Mouse (Mus musculus) forebrain, embryonic 11.5 days (tissue): ENCODE measurements around the gene Ncapg2. TPM values are rescaled to one million over a fixed set of nuclear protein-coding genes. Genes with fewer than 3 reads are reported as not detected.

Experiments
- ATAC-seq: fragments of 200-750 bp; cut with Nextera tagmentation; replicated peaks from 2 replicates; pipeline ENCODE4 v1.8.0; 2017; ENCODE audit warnings: moderate TSS enrichment; ENCODE audit not compliant: low FRiP score
- DNase-seq: peaks from one replicate; pipeline ENCODE4 v3.0.0-alpha.2; 2017; ENCODE audit warnings: low spot score
- H3K27ac ChIP-seq: fragments of 300-500 bp; sonication (generic); 2 replicates; pipeline ENCODE4 v1.5.1; 2014; ENCODE audit warnings: low read depth, low read length
- H3K27me3 ChIP-seq: fragments of 300-500 bp; sonication (generic); 2 replicates; pipeline ENCODE4 v1.6.1; 2014; ENCODE audit warnings: mild to moderate bottlenecking, low read length, mixed read lengths; ENCODE audit not compliant: control insufficient read depth, insufficient read depth
- H3K36me3 ChIP-seq: fragments of 300-500 bp; sonication (generic); 2 replicates; pipeline ENCODE4 v1.6.1; 2014; ENCODE audit warnings: mild to moderate bottlenecking, low read length, moderate library complexity, mixed read lengths; ENCODE audit not compliant: control insufficient read depth, insufficient read depth
- H3K4me1 ChIP-seq: fragments of 300-500 bp; sonication (generic); replicated peaks from 2 replicates; pipeline ENCODE4 v1.6.1; 2014; ENCODE audit warnings: low read length, mixed read lengths; ENCODE audit not compliant: control insufficient read depth, insufficient read depth
- H3K4me2 ChIP-seq: fragments of 300-500 bp; sonication (generic); 2 replicates; pipeline ENCODE4 v1.6.1; 2014; ENCODE audit warnings: low read depth, mild to moderate bottlenecking, low read length, moderate library complexity, mixed read lengths; ENCODE audit not compliant: severe bottlenecking
- H3K4me3 ChIP-seq: fragments of 300-500 bp; sonication (generic); 2 replicates; pipeline ENCODE4 v1.5.1; 2014; ENCODE audit warnings: low read depth, low read length
- H3K9ac ChIP-seq: fragments of 300-500 bp; sonication (generic); 2 replicates; pipeline ENCODE4 v1.6.1; 2014; ENCODE audit warnings: low read length
- H3K9me3 ChIP-seq: fragments of 300-500 bp; sonication (generic); 2 replicates; pipeline ENCODE4 v1.6.1; 2016; ENCODE audit warnings: low read length, mixed read lengths; ENCODE audit not compliant: control insufficient read depth
- WGBS: fragments of 180-500 bp; shearing (Covaris S2); extraction: QIAGEN DNeasy Blood & Tissue Kit; methylation state at CpG from one replicate; pipeline ENCODE4 v1.1.7; 2014; 5-methylcytosine and 5-hydroxymethylcytosine counted together
- polyA plus RNA-seq: library from polyadenylated mRNA; unstranded; fragments of >200 nt; fragmentation: Nextera tagmentation; extraction: Ambion mirVana; gene quantifications from 2 replicates; pipeline ENCODE4 v1.2.1, GENCODE M21; 2014

The Ncapg2 gene
- 52.8 and 57.3 TPM in 2 replicates for polyA plus RNA-seq

GRCm38 (mm10) chr12:116405045-116405835 lies at the start of gene Ncapg2:
Ncapg2 (plus strand) TSS chr12:116405402.
- peak; percentile 99 for ATAC-seq
- Histone ChIP-seq H3K9ac (peak within 1 kb of the TSS; percentile 82), H3K4me3 (peak within 1 kb of the TSS; percentile 73), H3K4me1 (peaks cover 3% of the 10 kb centered on the region), H3K36me3 (peaks cover 10% of the 10 kb centered on the region; the same call in 1 of the 2 replicates), H3K9me3 (peaks cover 24% of the 10 kb centered on the region; the same call in 1 of the 2 replicates), H3K27me3 (no peaks in the 10 kb centered on the region), H3K4me2 (peak within 1 kb of the TSS; percentile 78), H3K27ac (0 out of 2 replicates have a peak within 1 kb of the TSS, but pooled peaks have one; percentile 41)
- peak; percentile 100 for DNase-seq
- under 1% methylated on average over 72 of the region's 72 CpGs for WGBS

- Histone ChIP-seq H3K27me3 (no peaks in the 10 kb centered on the region), H3K9me3 (no peaks in the 10 kb centered on the region), H3K36me3 (no peaks in the 10 kb centered on the region), H3K4me1 (no peaks in the 10 kb centered on the region), H3K27ac (no peak overlapping the region), H3K9ac (no peak overlapping the region), H3K4me2 (no peak overlapping the region), H3K4me3 (no peak overlapping the region)
- ATAC-seq = no peak
- no peak for DNase-seq
Measured at GRCm38 (mm10) chr12:116362091-116362490, 43.1 kb upstream of the Ncapg2 start.

GRCm38 (mm10) chr12:116366900-116367299 lies 38.3 kb upstream of the Ncapg2 start:
- Histone ChIP-seq H3K9me3 (no peaks in the 10 kb centered on the region), H3K4me3 (no peak overlapping the region), H3K4me1 (no peaks in the 10 kb centered on the region), H3K36me3 (no peaks in the 10 kb centered on the region), H3K27me3 (no peaks in the 10 kb centered on the region), H3K27ac (no peak overlapping the region), H3K4me2 (no peak overlapping the region), H3K9ac (no peak overlapping the region)
- DNase-seq = no peak
- ATAC-seq = no peak
- WGBS = 90% methylated on average over 3 of the region's 3 CpGs

- H3K36me3 ChIP-seq = no peaks in the 10 kb centered on the region
- H3K27ac ChIP-seq = no peak overlapping the region
- 94% methylated on average over 2 of the region's 2 CpGs for WGBS
- H3K9me3 ChIP-seq = no peaks in the 10 kb centered on the region
- ATAC-seq (no peak), DNase-seq (no peak)
- no peak overlapping the region for H3K9ac ChIP-seq
- H3K4me2 ChIP-seq = no peak overlapping the region
- no peaks in the 10 kb centered on the region for H3K27me3 ChIP-seq
- no peaks in the 10 kb centered on the region for H3K4me1 ChIP-seq
- H3K4me3 ChIP-seq = no peak overlapping the region
Measured at GRCm38 (mm10) chr12:116367346-116367745, 37.9 kb upstream of the Ncapg2 start.

GRCm38 (mm10) chr12:116368857-116369256 lies 36.3 kb upstream of the Ncapg2 start:
- H3K27me3 ChIP-seq = no peaks in the 10 kb centered on the region
- DNase-seq = no peak
- H3K4me2 ChIP-seq = no peak overlapping the region
- ATAC-seq = no peak
- H3K4me1 ChIP-seq = no peaks in the 10 kb centered on the region
- H3K27ac ChIP-seq = no peak overlapping the region
- H3K36me3 ChIP-seq = no peaks in the 10 kb centered on the region
- H3K4me3 ChIP-seq = no peak overlapping the region
- no peaks in the 10 kb centered on the region for H3K9me3 ChIP-seq
- 89% methylated on average over 2 of the region's 2 CpGs for WGBS
- no peak overlapping the region for H3K9ac ChIP-seq

- Histone ChIP-seq H3K9ac (no peak overlapping the region), H3K4me1 (no peaks in the 10 kb centered on the region), H3K27me3 (no peaks in the 10 kb centered on the region), H3K27ac (no peak overlapping the region), H3K4me2 (no peak overlapping the region), H3K9me3 (no peaks in the 10 kb centered on the region), H3K36me3 (no peaks in the 10 kb centered on the region), H3K4me3 (no peak overlapping the region)
- DNase-seq (no peak), ATAC-seq (no peak)
- WGBS = 83% methylated on average over 2 of the region's 2 CpGs
Measured at GRCm38 (mm10) chr12:116383101-116383500, 22.1 kb upstream of the Ncapg2 start.

GRCm38 (mm10) chr12:116383995-116384394 lies 21.2 kb upstream of the Ncapg2 start:
- Histone ChIP-seq H3K4me1 (no peaks in the 10 kb centered on the region), H3K4me2 (no peak overlapping the region), H3K4me3 (no peak overlapping the region), H3K27me3 (no peaks in the 10 kb centered on the region), H3K9me3 (no peaks in the 10 kb centered on the region), H3K9ac (no peak overlapping the region), H3K36me3 (no peaks in the 10 kb centered on the region), H3K27ac (no peak overlapping the region)
- DNase-seq (no peak), ATAC-seq (no peak)

- Histone ChIP-seq H3K4me3 (no peak overlapping the region), H3K9me3 (no peaks in the 10 kb centered on the region), H3K4me2 (no peak overlapping the region), H3K36me3 (no peaks in the 10 kb centered on the region), H3K9ac (no peak overlapping the region), H3K27ac (no peak overlapping the region), H3K4me1 (no peaks in the 10 kb centered on the region), H3K27me3 (no peaks in the 10 kb centered on the region)
- 72% methylated on average over 1 of the region's 1 CpGs for WGBS
- no peak for ATAC-seq
- DNase-seq = no peak
Measured at GRCm38 (mm10) chr12:116386802-116387201, 18.4 kb upstream of the Ncapg2 start.

- H3K9me3 ChIP-seq = no peaks in the 10 kb centered on the region
- H3K4me3 ChIP-seq = no peak overlapping the region
- no peak overlapping the region for H3K9ac ChIP-seq
- no peak for DNase-seq
- H3K27me3 ChIP-seq = no peaks in the 10 kb centered on the region
- H3K4me1 ChIP-seq = no peaks in the 10 kb centered on the region
- no peak for ATAC-seq
- H3K36me3 ChIP-seq = no peaks in the 10 kb centered on the region
- no peak overlapping the region for H3K4me2 ChIP-seq
- 58% methylated on average over 1 of the region's 1 CpGs for WGBS
- no peak overlapping the region for H3K27ac ChIP-seq
Measured at GRCm38 (mm10) chr12:116389868-116390267, 15.3 kb upstream of the Ncapg2 start.
